Mouse (Mus musculus): Measurements from ENCODE around the gene Mapt.

Mapt gene

DNA sequence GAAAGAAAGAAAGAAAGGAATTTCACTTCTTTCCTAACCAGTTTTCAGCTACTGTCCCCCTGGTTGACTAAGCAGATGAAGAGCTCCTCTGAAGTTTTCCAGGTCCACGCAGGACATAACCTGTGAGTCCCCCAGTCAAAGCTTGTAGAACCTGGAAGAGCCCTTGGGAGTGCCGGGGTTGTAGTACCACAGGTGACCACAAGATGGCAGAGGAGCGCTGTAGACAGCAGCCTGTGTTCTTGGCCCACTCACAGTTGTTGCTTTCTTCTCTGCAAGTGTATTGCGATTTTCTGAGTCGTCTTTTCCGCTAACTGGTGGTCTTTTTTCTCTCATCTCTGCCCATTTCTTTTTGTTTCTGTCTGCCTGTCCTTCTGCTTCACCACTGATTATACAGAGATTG is 84.5 kb downstream of the Mapt start:
- DNase-seq (ENCODE audit: low read depth, low spot score): peak; percentile 64

DNA sequence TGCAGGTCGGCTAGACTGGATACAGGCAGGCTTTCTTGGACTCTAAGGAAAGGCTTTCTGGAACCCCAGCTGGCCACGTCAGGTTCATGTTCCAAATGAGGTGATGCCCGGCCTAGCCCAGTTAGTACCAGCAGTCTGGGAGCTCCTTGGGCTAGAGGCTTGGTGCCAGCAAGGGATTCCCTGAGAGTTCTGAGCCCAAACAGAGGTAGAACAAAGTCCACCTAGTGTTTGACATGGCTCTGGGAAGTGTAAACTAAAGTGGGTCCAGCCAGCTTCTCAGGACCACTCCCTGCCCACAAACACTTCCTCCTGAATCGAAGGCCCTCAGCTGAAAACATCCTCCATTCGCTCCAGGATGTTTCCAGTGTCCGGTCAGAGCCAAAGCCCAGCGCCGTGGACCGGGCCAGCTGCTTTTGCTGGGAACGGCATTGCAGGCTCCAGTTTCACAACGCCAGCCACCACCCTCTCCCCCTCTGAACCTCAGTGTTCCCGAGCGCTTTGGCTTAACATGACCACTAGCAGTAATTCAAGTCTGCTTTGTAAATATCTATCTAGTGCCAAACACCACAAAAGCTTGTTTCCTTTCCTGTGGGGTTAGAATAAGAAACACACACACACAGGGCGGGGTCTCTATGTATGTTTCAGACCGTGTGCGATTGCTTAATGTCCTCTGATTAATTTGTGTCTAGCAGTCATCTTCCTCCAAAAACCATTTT is 85.7 kb downstream of the Mapt start:
- DNase-seq (ENCODE audit: low read depth, low spot score): no peak

DNA sequence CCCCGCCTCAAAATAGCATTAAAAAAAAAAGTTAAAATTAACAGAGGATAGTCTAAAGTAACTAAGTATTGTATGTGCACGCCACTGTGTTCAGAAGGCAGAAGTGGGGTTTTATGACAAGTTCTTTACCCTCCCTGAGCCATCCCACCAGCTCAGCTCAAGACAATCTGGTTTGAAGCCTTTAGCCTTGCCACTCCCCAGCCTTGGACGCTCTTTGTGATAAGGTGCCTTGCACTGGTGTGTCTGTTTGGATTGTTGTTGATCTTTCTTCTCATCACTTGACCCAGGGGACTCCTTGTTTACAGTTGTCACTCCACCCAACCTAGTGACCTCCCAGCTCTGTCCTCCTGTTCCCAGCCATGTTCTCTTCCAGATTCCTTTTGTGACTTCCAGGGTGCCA is 86.4 kb downstream of the Mapt start:
- no peak for DNase-seq (ENCODE audit: low read depth, low spot score)

DNA sequence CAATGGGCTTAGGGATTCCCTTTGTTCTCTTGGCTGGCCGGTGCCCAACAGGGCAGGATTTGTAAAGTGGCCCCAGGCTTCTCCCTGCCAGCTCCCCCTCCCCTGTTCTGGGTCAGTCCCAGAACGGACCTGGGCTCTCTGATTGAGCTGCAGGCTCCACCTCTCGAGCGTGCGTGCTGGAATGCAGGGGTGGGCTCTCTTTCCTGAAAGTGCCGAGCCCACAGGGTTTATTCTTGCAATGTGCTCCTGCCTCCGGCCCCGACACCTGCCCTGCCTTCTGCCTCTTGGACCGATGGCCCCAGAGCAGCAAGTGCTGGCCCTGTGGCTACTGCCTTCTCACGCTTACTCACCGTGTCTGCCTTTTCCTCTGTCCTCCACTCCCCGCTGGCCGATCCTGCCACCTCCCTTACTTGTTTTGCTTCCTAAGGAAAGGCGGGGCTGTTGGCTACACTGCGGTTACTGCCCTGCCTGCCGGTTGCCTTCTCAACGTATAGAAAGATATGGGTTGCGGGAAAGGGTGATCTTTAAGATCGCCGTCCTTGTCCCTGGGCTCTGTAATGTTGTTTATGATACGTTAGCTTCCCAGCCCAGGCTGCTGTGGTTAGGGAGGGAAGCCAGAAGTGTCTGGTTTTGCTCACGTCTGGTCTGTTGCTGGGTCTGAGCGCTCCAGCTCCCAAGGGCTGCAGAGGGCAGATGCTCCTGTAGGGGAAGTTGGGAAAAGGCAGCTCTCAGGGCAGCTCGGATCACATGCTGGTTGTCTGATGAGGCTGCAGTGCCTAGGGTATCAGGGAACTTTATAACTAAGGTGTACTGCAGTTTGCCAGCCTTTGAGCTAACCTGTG is 88.0 kb downstream of the Mapt start:
- no peak for DNase-seq (ENCODE audit: low read depth, low spot score)

DNA sequence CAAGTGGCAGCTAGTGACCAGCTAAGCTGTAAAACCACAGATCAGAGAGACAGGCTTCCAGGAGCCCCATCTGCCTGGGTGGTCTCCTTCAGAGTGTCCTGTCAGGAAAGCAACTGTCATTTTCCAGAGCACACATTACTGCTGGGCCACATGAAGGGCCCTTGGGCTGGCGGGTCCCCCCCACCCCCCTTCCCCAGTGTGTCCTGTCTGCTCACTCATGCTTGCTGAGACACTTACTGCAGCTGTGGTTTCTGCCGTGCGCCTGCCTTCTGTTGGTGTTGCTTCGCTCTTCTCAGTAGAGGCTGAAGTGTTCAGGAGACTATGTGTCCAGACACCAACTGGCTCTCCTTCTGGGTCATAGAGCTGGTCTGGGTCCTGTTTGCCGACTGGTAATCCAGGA is 89.3 kb downstream of the Mapt start:
- DNase-seq (ENCODE audit: low read depth, low spot score): no peak

DNA sequence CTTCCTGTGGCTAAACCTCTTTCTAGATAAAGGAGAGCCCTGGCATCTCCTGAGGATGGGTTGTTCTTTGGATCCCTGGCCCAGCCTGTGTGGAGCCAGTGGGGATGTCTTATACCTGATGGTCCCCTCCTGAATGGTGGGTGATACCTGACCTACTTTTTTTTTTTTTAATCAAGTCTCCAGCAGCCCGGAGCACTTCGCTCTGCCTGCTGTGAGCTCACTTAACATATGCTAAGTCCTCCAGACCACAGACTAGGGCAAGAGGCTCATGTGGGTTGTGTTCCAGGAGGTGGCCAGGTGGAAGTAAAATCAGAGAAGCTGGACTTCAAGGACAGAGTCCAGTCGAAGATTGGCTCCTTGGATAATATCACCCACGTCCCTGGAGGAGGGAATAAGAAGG is 91.0 kb downstream of the Mapt start:
- no peak for DNase-seq (ENCODE audit: low read depth, low spot score)

DNA sequence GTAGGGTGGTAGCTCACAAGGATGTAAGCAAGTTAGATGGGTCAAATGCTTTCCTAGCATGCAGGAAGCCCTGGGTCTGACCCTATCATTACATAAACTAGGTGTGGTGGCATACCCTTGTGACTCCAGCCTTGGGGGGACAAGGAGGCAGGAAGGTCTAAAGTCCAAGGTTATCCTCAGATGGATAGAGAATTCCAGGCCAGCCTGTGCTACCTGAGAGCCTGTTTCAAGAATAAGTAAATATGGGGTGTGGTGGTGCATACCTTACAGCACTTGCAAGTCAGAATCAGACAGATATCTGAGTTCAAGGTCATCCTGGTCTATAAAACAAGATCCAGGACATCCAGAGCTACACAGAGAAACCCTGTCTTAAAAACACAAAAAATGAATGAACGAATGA is 96.3 kb downstream of the Mapt start:
- no peak for DNase-seq (ENCODE audit: low read depth, low spot score)

DNA sequence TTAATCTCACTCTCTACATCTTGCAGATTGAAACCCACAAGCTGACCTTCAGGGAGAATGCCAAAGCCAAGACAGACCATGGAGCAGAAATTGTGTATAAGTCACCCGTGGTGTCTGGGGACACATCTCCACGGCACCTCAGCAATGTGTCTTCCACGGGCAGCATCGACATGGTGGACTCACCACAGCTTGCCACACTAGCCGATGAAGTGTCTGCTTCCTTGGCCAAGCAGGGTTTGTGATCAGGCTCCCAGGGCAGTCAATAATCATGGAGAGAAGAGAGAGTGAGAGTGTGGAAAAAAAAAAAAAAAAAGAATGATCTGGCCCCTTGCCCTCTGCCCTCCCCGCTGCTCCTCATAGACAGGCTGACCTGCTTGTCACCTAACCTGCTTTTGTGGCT is 96.8 kb downstream of the Mapt start:
- no peak for DNase-seq (ENCODE audit: low read depth, low spot score)

DNA sequence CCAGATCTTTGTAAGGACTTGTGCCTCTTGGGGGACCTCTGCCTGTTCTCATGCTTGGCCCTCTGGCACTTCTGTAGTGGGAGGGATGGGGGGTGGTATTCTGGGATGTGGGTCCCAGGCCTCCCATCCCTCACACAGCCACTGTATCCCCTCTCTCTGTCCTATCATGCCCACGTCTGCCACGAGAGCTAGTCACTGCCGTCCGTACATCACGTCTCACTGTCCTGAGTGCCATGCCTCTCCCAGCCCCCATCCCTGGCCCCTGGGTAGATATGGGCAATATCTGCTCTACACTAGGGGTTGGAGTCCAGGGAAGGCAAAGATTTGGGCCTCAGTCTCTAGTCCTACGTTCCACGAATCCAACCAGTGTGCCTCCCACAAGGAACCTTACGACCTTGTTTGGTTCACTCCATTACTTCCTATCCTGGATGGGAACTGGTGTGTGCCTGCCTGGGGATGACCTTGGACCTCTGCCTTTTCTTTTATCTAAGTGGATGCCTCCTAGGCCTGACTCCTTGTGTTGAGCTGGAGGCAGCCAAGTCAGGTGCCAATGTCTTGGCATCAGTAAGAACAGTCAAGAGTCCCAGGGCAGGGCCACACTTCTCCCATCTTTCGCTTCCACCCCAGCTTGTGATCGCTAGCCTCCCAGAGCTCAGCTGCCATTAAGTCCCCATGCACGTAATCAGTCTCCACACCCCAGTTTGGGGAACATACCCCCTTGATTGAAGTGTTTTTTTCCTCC is 98.2 kb downstream of the Mapt start:
- DNase-seq (ENCODE audit: low read depth, low spot score): no peak

DNA sequence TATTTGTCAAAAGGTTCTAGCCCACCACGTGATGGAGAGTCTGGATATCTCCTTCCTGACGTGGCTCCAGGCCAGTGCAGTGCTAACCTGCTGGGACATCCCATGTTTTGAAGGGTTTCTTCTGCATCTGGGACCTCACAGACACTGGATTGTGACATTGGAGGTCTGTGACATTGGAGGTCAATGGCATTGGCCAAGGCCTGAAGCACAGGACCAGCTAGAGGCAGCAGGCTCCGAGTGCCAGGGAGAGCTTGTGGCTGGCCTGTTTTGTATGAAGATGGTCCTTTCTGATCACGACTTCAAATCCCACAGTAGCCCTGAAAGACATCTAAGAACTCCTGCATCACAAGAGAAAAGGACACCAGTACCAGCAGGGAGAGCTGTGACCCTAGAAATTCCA is 99.0 kb downstream of the Mapt start:
- no peak for DNase-seq (ENCODE audit: low read depth, low spot score)

DNA sequence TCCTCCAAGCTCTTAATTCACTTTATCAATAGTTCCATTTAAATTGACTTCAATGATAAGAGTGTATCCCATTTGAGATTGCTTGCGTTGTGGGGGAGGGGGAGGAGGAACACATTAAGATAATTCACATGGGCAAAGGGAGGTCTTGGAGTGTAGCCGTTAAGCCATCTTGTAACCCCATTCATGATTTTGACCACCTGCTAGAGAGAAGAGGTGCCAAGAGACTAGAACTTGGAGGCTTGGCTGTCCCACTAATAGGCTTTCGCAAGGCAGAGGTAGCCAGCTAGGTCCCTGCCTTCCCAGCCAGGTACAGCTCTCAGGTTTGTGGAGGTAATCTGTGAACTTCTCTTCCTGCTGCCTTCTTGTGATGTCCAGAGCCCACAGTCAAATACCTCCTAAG is 100.0 kb downstream of the Mapt start:
- DNase-seq (ENCODE audit: low read depth, low spot score): no peak

DNA sequence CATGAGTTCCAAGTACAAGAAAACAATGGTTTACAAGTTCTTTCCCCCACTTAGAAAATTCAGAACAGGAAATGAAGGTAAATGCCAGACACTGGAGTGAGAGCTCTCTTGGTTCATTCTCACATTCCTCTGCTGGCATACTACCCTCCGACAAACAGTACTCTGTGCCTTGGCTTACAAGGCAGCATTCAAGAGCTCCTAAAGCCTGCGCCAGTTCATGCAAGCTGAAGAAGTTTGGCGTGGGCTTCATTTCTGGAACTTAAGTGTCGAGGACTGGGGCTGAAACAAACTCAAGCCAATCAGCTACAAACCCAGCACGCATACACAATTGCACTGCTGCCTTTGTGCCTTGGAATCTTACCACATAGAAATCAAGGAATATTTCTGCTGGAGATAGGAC is 100.9 kb downstream of the Mapt start:
- DNase-seq (ENCODE audit: low read depth, low spot score): no peak

DNA sequence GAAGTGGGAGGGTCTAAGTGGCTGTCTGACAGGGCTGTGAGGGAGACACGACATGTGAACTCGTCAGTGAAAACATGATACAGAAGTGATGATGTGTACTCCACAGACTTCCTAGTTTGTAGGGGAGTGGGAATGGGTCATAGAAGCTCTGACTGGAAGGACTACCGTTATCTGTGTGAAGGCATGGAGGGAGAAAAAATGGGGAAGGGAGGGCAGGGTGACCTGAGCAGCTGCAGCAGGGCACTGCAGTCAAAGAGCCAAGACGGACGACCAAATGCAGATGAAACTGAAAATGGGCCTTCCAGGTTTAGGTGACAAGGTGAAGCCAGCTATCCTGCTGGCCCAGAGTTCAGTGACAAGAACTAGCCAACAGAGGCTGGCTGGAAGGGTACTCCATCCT is 102.9 kb downstream of the Mapt start:
- no peak for DNase-seq (ENCODE audit: low read depth, low spot score)

DNA sequence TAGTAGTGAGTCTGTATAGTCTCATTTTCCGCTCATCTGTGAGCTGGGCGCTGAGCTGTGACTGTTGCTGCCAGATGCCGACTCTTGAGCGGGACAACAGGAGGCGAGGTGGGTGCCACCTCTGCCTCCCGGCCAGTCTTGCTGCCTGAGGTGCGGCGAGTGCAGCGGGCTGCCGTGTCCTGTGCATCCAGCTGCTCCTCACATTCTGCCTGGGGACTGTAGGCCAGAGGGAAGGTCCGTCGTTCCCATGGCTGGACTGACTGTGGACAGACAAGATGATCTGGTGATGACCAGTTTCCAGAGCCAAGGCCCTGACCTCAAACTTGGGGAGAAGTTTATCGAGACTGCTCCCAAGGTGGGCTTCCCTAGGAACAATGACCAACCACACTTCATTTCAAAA is 103.8 kb downstream of the Mapt start:
- DNase-seq (ENCODE audit: low read depth, low spot score): no peak

DNA sequence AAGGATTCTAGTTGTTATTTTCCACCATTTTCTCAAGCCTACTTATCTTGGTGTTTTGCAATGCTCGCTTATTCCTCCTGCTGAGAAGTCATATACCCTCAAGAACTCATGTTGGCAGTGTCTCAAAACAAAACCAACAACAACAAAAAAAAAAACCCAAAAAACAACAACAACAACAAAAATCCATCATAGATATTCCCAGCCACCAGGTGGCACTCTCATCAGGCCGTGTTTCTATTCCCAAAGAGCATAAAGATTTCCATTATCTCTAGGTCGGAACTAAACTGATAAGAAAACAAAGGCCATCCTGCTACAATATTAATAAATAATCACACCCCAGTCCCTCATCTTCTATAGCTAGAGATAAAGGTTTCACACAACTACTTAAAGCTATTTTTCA is 115.7 kb downstream of the Mapt start:
- DNase-seq (ENCODE audit: low read depth, low spot score): no peak

DNA sequence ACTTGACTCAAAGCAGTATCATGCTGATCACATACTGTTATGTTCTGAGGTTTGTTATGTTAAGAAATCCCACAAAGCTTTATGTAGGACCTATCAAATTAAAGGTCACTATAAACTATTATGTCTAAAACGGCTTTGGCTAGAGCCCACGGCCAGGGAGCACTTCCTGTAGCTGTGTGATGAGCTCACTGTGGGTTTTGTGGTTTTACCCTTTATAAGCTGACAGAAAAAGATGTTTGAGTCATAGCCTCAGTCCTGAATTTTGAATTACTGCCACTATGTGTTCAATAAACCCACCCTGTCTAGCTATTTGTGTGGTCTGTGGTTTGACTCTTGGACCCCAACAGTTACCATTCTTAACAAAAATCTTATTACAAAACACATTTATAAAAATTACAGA is 130.6 kb downstream of the Mapt start:
- DNase-seq (ENCODE audit: low read depth, low spot score): no peak

DNA sequence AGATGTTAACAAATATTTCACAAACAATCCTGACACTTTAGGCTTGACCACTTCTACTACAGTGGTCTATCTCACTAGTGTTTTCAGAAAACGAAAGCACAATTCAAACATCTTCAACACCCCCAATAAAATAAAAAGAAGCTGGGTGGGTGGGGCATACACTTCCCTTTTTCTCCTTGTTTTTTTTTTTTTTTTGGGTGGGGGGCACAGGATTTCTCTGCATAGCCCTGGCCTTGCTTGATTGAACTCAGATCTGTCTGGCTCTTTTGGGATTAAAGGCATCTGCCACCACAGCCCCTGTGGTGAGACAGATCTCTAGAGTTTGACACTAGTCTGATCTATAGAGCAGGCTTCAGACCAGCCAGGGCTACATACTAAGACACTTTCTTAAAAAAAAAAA is 131.5 kb downstream of the Mapt start:
- no peak for DNase-seq (ENCODE audit: low read depth, low spot score)

DNA sequence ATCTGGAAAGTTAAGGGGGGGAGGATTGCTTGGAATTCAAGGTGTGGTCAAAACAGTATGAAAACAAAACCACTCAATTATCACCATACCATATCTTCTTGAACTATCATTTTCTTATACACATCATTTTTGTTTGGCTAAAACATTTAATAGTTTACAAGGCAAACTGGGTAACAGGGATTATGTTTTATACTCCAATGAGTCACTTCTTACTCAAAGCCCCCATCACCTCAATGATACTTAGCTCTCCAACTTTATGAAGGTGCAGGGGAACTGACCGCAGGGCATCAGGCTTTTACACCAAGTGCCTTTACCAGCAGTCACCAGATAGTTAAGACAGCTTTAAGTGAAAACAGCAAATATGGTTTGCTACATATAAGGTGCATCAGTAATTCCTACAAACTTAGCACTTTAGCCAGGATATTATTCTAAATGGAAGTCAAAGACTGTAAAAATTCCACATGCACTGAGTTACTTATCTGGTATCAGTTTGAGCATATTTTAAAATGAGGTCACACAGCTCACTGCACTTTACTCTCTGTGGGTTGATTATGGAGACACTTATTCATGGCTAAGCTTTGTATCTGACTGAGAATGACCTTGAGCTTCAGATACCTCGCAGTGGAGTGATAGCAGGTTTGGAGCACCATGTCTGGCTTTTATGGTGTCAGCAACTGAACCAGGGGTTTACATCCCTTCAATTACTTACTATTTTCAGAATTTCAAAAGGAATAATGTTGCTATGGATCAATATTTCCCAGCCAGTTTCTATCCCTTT is 132.8 kb downstream of the Mapt start:
- DNase-seq (ENCODE audit: low read depth, low spot score): no peak

DNA sequence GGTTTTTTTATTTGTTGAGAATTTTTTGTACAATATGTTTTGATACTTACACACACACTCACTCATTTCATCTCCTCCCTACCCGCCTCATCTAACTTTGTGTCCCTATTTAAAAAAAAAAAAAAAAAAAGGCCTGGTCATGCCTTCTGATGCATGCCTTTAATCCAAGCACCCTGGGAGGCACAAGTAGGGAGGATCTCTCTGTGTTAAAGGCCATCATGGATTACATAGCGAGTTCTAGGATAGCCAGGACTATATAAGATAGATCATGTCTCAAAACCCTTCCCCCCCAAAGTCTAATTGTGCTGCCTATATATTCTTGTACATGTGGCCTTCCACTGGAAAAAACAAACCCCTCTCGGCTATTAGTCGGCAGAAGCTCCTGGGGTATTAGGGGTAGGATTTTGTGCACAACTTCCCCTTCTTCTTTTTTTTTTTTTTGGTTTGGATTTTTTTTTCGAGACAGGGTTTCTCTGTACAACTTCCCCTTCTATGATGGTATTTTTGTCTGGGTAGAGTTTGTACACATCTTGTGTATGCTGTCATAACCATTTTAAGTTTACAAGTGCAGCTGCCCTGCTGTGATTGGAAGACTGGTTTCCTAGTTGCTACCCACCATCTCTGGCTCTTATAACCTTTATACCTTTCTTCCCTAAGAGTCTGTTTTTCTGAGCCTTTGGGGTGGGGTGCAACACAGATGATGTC is 136.4 kb downstream of the Mapt start:
- DNase-seq (ENCODE audit: low read depth, low spot score): no peak

DNA sequence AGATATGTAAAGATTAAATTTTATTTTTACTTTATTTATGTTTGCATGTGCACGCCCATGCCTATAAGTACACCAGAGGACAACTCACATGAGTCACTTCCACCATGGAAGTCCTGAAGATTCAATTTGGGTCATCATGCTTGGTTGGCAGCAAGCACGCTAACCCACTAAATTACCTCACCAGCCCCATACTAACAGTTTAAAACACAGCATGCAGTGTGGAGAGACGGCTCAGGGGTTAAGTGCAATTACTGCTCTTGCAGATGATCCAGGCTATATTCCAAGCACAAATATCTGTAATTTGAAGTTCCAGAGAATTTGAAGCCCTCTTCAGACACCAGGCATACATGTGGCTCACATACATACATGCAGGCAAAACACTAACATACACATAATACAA is 145.1 kb downstream of the Mapt start:
- no peak for DNase-seq (ENCODE audit: low read depth, low spot score)

DNA sequence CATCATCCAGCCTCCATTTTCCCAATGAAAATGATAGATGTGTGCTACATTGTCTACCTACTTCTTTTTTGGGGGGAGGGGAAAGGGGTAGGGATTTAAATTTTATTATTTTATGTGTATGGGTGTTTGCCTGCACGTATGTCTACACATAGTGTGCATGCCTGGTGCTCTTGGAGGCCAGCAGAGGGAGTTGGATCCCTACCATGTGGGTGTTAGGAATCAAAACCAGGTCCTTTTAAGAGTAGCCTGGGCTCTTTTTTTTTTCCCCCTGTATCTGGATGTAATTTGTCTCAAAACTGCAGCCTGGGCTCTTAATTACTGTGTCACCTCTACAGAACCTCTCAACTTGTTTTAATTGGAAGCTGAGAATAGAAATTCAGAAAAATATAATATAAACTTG is 148.4 kb downstream of the Mapt start:
- DNase-seq (ENCODE audit: low read depth, low spot score): no peak
